Mouse (Mus musculus) splenic B cell, adult 2 months (primary cell): ENCODE results near the gene Ppp2r2d.

ENCODE experiments used
- DNase-seq: peaks from one replicate; pipeline ENCODE4 v3.0.0-alpha.2; 2011; ENCODE audit warnings: low read depth, low spot score
- H3K27me3 ChIP-seq: 2 replicates; pipeline ENCODE4 v1.6.1; 2012; ENCODE audit warnings: mild to moderate bottlenecking, low read length, moderate library complexity, mixed read lengths; ENCODE audit not compliant: control insufficient read depth, poor library complexity, insufficient read depth, severe bottlenecking
- H3K36me3 ChIP-seq: 2 replicates; pipeline ENCODE4 v1.6.1; 2012; ENCODE audit warnings: mild to moderate bottlenecking, low read length, moderate library complexity, mixed read lengths; ENCODE audit not compliant: control insufficient read depth, poor library complexity, insufficient read depth, severe bottlenecking

Gene Ppp2r2d

DNA sequence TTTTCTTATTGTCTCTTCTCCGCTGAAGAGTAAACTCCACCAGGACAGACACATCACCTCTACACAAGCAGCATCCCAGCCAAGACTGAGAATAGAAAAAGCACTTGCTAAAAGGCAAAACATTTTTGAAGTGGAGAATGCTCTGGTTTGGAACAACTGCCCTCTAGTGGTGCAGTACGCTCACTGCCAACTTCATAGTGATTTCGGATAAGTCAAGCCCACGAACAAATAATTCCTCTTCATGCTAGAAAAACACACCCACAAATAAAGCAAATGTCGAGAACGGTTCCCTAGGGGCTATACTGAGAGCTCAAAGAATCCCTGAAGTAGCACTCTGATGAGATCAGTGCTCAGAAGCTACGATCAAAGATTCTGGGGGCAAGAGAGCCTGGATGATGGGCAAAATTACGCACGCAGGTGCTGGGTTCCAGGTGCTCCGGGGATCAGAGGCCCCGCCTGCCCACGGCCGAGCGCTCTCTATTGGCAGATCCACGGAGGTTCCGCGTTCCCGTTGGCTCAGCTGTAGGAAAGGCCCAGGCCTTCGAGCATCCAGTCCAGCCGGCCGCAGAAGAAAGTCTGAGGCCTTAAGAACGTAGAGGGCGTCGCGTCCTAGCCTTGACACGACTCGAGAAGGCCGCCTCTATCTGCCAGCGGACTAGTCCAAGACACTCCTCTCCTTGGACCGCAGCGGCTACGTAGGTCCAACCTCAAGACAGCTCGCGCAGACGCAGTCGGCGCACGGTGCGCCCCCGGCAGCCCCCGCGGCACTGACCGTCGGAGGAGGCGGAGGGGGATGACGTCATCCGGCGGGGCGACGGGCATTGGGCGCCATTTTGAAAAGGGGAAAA is at the start of gene Ppp2r2d, which contains the start of gene Mapk1ip1:
Gene Ppp2r2d (plus strand): TSS at position 536 of the 848 bp plus-strand sequence.
Gene Mapk1ip1 (minus strand): TSS at position 730 of the 848 bp plus-strand sequence.
- H3K36me3 ChIP-seq: peaks cover 3% of the 10 kb centered on the region

DNA sequence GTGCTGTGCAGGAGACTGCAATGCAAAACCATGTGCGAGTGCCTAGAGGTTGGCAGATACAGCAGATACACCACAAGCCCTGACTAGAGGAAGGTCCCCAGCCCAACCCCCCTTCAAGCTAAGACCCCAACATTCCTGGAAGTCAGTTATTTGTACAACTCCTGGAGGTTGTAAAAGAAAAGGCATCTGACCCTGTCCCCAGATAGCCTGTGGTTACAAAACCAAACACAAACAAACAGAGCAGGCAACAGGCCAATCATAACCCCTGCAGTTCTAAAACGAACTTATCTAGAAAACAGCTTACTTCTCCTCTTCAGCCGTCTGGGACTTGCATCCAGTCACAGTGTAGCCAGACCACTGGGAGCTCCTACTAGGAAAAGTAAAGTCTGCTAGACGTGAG is 42.5 kb upstream of the Ppp2r2d start:
- DNase-seq: no peak
- no peaks in the 10 kb centered on the region for H3K36me3 ChIP-seq
- H3K27me3 ChIP-seq: no peaks in the 10 kb centered on the region

More for the DNA sequence above, at the start of gene Ppp2r2d, which contains the start of gene Mapk1ip1:
- peak; percentile 98 for DNase-seq
- H3K27me3 ChIP-seq: no peaks in the 10 kb centered on the region

DNA sequence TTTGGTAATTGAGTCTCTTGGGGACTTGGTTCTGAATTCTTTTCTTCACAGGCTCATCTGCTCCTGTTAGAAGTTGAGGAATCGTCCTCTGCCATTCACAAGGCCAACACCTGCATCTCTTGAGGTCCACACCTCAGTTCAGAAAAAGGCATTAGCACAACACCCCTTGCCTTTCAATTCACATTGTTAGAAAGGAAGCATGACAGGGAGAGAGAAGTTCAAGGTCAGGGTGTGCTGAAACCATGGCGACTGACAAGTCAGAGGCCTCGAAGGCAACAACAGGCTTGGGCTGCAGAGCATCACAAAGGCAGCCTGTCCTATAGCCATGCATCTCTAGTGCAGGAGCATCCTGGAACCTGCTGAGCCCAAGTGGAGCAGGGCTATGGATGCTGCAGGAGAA is 38.7 kb upstream of the Ppp2r2d start:
- no peak for DNase-seq
- Histone ChIP-seq H3K27me3 (no peaks in the 10 kb centered on the region), H3K36me3 (no peaks in the 10 kb centered on the region)

DNA sequence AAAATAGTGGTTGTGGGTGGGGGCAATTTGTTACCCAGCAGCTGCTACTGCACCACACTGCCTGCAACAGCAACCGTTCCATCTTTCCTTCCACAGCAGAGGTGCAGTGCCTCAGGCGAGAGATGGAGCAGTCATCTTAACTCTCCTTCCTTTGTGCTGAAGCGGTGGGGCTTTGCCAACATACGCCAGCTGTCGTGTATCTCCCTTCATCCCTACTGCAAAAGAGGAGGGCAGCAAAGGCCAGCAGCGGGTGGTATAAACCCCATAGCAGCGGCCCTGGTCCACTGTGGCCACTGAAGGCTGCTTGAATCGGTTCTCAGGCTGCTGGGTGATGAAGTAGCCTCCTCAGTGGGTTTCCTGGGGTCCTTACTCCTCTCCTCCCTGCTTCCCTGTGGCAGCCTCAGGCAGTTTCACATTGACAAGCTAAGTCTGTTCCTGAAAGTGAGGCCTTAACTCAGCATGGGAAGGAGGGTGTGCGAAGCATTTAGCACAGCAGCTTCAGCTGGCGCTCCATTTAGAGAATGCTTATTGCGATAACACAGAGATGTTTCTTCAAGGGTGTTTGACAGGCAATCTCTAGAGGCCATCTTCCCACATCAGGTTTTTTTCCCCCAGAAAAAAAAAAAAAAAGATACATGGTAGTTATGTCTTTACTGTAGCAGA is 32.5 kb upstream of the Ppp2r2d start:
- H3K27me3 ChIP-seq: no peaks in the 10 kb centered on the region
- no peaks in the 10 kb centered on the region for H3K36me3 ChIP-seq
- no peak for DNase-seq

DNA sequence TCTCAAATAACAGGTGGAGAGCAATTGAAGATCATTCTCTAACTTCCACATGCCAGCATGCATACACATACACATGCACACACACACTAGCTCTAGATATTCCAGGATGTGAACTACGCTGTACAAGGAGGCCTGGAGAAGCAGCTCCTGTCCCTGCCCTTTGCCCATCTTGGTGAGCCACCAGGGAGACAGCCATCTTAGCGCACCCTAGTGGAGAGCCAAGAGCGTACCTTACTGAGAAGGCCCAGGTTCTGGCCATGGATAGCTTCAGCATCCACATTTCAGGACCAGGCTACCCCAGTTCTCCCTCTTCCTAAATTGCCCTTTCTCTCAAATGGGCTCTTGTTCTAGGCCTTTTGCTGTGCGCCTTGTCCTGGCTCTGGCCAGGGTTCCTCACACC is 27.6 kb upstream of the Ppp2r2d start:
- Histone ChIP-seq H3K27me3 (no peaks in the 10 kb centered on the region), H3K36me3 (no peaks in the 10 kb centered on the region)
- DNase-seq: no peak

DNA sequence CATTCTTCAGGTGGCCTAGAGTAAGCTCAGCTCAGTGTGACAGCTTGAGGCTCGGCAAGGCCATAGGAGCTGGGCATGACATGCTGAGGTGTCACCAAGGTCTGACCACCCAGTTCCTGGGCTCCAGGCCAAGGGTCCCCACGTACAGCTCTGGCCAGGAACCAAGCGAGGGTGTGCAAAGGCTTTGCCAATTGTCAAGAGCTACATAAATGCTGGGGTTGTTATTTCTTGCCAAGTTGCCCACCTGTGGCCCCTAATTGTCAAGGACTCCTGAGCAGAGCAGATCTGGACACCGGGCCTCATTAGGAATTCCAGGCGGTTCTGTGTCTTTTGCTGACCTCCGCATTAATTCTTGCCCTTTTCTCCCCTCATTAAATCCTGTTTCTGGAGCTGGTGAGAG is 21.5 kb upstream of the Ppp2r2d start:
- no peak for DNase-seq
- H3K27me3 ChIP-seq: no peaks in the 10 kb centered on the region
- H3K36me3 ChIP-seq: no peaks in the 10 kb centered on the region

DNA sequence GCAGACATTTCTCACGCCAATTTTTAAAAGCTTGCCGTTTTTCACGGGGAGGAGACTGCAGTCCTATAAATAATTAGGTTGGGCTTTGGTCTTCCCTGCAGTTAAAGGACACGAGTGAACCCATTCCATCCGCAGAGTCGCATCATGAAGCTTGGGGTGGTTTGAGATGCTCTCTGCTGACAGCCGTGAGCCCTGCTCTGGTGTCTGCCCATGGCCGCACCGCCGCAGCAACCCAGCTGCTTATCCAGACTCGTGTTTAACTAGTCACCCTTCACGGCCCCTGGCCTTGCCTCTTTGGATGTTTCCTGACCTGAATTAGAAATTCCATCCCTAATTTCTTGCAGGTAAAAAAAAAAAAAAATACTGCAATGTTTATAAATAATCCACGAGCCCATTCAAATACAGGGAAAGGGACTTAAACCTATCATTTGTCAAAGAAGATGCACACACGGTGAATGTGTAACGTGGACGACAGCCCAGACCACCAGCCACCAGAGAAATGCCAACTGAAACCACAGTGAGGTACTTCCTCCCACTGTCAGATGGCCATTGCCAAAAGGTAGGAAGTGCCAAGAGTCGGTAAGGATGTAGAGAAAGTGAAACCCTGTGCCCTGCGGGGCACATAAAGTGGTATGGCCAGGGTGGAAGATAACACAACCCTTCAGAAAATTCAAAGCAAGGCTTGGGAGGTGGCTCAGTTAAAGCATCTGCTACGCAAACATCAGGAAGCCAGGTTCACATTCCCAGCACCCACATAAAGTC is 20.7 kb upstream of the Ppp2r2d start:
- DNase-seq: no peak
- no peaks in the 10 kb centered on the region for H3K36me3 ChIP-seq
- H3K27me3 ChIP-seq: no peaks in the 10 kb centered on the region

DNA sequence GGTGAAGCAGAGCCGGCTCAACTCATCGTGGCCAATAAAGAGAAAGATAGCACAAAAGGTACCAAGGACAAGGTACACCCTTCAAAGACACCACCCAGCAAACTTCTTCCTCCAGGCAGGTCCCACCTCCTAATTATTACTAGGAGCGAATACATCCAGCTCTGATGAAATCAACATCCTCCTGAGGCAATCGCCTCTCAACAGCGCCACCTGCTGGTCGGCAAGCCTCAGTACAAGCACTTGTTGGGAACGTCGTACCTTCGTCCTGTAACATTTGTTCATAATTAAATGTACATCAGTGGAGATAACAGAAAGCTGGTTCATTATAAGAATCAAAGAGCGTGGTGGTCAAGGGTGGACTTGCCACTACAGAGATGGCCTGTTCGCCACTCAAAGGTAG is 18.1 kb upstream of the Ppp2r2d start:
- H3K36me3 ChIP-seq: no peaks in the 10 kb centered on the region
- no peaks in the 10 kb centered on the region for H3K27me3 ChIP-seq
- peak; percentile 72 for DNase-seq

DNA sequence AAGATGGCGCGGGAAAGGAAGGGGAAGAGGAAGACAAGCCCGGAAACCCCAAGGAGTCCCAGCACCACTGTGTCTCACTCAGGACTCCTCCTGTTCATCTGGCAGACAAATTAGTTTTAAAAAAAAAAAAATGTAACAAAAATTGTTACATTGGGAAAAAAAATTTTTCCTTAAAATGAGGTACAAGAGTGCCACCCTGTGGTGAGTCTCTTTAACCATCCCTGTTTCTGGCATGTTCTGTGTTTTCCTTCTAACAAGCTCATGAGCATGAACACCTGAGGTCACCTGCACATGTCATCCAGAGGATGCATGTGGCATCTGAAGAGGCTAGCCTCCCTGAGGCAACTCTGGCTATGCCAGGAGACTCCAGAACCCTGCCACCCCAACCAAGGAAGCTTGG is 10.9 kb upstream of the Ppp2r2d start:
- no peaks in the 10 kb centered on the region for H3K27me3 ChIP-seq
- peaks cover 5% of the 10 kb centered on the region for H3K36me3 ChIP-seq
- DNase-seq: no peak

DNA sequence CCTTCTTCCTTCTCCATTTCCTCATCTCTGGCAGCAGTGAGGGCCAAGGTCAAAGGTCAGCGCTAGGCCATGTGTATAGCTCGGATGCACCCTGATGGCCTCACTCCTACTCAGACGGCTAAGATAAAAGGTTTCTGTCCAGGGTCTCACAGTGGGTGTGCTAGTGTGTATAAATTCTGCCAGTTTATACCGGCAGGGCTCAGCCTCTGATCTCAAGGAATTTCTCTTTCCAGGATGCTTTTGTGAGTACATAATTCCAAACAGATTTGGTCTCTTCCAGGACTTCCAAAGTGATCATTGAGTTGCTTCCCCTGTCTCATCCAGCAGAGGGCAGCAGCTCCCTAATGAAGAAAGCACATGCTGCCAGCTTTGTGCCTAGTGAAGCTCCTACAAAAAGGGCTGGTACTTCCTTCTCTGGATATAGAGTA is 5.3 kb upstream of the Ppp2r2d start:
- Histone ChIP-seq H3K27me3 (no peaks in the 10 kb centered on the region), H3K36me3 (peaks cover 5% of the 10 kb centered on the region)
- DNase-seq: peak; percentile 71

DNA sequence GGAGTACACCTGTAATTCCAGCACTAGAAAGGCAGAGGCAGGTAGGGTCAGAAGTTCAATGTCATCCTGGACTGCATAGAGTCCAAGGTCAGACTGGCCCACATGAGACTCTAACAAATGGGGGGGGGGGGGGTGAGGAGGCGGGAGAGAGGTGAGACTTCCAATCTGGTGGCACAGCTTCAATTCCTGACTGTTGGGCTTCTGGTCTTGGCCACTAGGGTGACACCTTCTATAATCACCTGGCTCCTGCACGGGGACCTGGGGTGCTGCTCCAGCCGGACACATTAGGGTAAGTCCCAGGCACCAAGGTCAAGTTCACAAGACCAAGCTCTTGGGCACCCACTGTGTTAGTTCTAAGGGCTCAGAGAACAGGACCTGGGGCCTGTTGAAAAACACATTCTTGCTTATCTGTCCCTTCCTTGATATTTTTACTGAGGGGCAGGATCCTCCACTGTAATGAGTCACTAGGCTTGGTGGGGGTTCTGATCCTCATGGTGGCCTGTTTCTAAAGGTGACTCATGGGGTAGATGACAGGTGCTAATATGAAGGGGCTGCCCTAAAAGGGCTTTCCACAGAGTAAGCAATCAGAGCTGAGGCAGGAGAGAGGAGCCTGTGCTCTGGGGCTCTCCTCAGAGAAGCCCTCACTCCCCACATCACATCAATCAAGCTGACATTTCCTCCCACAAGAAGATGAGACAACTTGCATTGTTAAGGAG is 4.3 kb upstream of the Ppp2r2d start:
- Histone ChIP-seq H3K36me3 (no peaks in the 10 kb centered on the region; the same call in 1 of the 2 replicates), H3K27me3 (no peaks in the 10 kb centered on the region)
- no peak for DNase-seq

DNA sequence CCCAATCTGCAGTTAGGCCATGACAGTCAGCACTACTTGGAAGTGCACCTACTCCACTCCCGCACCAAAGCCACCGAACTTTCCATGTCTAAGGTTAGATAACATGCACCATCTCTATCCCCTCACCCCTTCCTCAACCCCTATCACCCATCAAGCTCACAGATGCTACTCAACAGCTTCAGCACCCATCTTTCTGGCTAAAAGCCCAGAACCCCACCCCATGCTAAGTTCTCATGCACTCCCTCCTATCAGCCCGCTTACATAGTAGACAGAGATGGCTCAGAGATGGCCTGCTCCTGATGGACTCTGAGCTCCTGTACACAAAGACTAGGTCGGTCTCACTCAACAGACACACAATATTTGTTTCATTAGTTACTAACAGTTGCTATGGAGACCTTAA is 2.5 kb upstream of the Ppp2r2d start:
- Histone ChIP-seq H3K27me3 (no peaks in the 10 kb centered on the region), H3K36me3 (peaks cover 1% of the 10 kb centered on the region)
- no peak for DNase-seq

DNA sequence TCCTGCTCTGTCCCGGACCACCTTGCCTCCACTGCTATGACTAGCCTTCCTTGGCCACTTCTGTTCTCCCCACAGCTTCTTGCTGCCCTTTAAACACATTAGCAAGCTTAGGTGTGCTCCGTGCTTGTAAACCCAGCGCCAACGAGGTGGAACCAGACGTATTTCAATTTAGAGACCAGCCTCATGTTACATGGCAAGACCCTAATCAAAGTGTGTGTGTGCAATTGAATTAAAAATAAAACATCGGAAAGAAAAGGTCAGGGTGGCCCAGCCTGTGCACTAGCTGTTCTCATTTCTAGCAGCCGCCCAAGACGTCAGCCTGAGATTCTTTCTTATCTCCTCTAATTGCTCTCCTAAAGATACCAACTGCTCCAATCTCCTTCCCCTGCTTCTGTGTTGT is 768 bp upstream of the Ppp2r2d start:
- H3K36me3 ChIP-seq: peaks cover 3% of the 10 kb centered on the region
- H3K27me3 ChIP-seq: no peaks in the 10 kb centered on the region
- DNase-seq: no peak

DNA sequence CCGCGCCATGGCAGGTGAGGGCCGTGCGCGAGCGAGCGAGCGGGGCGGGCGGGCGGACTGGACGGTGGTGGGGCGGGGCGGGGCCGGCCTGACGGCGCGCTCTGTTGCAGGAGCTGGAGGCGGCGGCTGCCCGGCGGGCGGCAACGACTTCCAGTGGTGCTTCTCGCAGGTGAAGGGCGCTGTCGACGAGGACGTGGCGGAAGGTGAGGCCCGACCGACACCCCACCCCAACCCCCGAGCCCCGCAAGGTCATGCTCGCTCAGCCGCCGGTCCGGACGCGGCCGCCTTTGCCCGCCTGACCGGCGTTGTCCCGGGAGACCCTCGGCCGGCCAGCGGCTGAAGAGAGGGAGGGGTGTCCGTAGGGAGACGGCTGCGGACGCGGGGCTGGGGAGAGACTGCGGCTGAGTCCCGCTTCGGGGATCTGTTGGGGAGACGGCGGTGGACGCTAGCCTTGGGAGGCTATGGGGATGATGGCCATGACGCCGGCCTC is 668 bp downstream of the Ppp2r2d start:
- H3K36me3 ChIP-seq: peaks cover 3% of the 10 kb centered on the region
- no peak for DNase-seq
- no peaks in the 10 kb centered on the region for H3K27me3 ChIP-seq
